Mouse (Mus musculus) megakaryocyte, adult 5-6 weeks (primary cell): ENCODE data around the gene Pla2g4f. TPM values are rescaled to one million over a fixed set of nuclear protein-coding genes. Genes with fewer than 3 reads are reported as not detected.

Experiments
- ATAC-seq: 2 replicates; pipeline ENCODE4 v1.8.0; 2016; ENCODE audit warnings: mild to moderate bottlenecking, inconsistent platforms; ENCODE audit not compliant: poor library complexity, severe bottlenecking
- total RNA-seq, 2 experiments: library from RNA; stranded (forward) in 1 of 2; stranded (reverse) in 1 of 2; fragments of 153-499, 151-499 nt in 1 of 2; fragments of 221-1000, 200-1000 nt in 1 of 2; gene quantifications; 2 replicates each; pipeline versions ENCODE4 v1.2.3 to v1.2.4; 2015 to 2017

Pla2g4f gene
- total RNA-seq, 2 experiments from 2014 or later = 0.15 TPM; not detected in 1

DNA sequence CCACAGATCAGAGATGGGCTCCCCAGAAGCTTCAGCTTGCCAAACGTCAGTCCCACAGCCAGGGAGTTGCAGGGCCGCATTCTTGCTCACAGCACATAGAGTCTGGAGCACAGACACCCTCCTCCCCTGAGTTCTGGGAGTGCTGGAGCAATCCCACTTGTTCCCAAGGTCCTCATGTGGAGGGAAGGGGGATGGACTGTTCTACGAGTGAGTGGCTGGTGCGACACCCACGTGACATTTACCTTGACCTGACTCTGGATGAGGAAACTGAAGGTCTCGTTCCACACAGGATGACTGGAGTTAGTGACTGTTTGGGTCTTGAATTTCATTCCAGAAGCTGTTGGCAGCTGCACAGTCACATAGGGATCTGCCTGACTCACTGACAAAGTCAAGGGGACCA is 30.4 kb downstream of the Pla2g4f start:
- ATAC-seq = no peak

DNA sequence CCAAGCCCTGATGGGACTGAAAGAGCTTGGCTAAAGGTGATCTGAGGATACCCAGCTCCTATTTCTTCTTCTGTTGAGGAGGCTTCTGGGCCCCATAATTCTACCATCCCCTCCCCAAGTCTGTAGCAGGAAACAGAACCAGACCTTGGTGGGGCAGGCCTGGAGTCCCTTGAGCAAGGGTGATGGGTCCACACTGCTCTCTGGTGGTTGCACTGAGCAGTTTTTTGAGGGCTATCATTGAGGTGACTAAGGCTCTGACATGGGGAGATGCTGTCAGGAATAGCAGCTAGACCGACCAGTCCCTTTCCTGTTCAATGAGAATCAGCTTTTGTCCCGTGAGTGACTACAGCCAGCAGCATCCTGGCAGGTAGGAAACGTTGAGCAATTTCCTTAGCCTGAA is 32.7 kb downstream of the Pla2g4f start:
- no peak for ATAC-seq

DNA sequence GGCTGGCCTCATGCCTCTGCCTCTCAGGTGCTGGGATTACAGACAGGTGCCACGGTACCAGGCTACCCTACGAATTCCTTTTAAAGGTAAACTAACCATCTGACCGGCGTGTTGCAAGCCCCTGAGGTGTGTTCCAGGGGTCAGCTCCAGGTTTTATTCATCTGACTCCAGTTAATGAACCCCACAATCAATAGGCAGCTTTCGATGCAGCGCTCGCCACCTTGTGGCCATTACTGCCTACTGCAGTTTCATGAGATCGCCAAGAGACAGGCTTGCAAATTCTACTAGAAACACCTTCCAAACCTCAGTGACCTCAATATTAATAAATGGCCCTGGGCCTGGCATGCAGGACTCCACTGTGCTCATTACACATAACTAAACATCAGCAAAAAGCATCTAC is 34.0 kb downstream of the Pla2g4f start:
- ATAC-seq = peak; percentile 51; the same call in 1 of the 2 replicates

DNA sequence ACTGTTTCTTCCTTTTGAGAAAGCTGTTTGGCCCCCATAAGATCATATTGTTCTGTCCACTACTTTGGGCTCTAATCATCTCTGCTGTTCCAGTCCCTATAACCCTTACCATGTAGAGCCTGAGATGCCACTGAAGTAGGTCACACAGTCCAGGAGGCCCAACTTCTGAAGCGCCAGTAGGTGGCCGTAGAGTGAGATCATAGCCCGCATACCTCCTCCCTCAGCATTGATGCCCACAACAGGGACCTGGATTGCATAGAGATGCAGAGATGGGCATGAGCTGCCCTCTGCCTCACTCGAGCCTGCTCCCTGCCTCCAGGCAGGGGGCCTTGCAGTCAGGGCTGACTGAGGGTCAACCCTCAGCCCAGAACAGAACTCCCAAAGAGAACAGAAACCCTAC is 37.0 kb downstream of the Pla2g4f start:
- no peak for ATAC-seq

DNA sequence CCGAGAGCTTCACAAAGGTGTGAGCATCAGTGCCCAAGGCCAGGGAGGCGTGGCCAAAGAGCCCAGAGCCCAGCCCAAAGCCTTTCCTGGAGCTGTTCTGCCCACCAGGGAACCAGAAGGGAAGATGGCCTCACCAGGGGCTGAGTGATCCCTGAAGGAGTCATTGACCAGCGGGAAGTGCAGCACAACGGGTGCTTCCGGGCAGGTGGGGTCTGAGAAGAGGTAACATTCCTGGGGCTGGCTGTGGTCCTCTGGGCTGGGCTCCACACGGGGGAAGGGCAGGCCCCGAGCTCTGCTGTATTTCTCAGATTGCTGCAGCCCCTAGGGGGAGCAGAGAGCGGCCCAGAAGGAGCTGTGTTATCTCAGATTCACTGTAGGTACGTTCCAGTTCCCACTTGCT is 45.3 kb downstream of the Pla2g4f start:
- no peak for ATAC-seq

DNA sequence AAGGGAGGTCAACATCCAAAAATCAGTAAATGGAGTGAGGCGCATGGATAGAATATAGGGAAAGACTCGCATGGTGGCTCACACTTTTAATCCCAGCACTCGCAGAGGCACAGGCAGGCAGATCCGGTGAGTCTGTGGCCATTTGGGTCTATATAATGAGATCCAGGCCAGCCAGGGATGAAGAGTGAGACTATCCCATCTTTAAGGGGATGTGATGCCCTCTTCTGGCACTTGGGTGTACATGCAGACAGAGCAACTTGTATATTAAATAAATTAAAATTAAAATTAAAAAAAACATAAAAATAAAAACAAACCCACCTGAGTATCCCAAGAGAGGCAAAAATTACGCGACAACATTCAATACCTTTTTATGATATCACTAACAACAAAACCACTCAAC is 48.4 kb downstream of the Pla2g4f start:
- no peak for ATAC-seq

DNA sequence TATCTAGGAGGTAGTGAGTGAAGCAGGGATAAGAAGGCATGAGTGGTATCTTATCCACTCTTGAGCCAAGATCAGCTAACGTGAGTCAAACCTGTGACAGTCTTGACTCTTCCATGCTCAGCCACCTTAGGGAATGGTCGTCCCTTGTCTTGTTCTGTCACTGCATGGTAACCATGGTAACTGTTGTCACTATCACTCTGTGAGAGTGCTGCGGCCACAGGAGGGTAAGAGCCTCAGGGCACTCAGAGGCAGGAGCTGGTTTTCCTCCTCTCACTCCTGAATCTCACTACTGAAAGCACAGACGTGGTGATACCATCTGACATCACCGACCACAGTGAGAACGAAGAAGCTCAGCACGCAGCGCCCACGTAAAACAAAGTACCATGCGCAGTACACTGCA is 49.1 kb downstream of the Pla2g4f start:
- no peak for ATAC-seq

DNA sequence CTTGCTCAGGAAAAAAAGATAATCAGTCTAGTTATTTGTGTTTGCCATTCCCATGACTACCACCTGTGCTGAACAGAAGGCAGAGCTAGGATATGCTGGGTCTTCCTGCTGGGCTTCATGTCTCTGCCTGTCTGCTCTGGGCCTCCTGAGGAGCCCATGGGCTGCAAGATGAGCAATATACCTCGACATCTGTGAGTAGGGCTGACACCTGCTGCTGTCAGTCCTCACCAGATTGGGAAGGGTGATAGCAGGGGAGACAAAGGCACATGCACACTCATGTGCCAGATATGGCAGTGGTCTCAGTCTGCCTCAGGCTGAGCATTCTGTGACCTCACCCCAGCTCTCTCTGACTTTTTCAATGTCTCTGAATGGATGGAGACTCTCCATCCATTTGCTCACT is 51.1 kb downstream of the Pla2g4f start:
- ATAC-seq = no peak

DNA sequence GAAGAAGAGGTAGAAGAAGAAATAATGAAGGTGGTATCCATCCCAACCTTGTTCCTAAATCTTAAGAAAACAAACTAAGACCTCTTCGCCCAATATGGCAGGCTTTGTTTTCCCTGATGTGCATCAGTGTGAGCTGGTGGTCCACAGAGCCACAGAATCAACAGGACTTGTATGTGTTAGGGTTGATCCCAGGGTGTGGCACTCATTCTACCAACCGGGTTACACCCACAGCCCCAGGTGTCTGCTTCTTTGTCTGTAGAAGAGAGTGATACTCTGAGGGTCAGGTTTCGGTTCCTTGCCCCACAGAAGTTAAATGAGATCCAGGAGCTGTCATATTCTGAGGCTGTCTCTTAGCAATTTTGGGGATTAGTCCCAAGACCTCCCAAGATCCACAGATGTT is 52.6 kb downstream of the Pla2g4f start:
- no peak for ATAC-seq

DNA sequence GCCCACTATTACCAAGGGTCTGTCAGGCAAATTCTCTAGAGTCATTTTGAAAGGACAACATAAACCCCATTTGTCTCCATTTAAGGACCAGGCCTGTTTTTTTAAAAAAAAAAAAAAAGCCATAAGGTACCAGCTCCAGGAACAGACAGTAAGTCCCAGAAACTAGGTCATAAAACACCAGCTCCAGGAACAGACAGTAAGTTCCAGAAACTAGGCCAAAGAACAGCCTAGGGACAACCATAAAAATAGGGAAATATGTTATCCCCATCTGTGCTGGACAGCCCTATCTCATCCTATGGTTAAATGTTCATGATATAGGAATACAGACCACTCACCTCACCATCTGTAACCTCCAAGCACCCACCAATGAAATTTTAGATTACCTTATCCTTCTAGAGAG is 57.7 kb downstream of the Pla2g4f start:
- ATAC-seq = no peak

DNA sequence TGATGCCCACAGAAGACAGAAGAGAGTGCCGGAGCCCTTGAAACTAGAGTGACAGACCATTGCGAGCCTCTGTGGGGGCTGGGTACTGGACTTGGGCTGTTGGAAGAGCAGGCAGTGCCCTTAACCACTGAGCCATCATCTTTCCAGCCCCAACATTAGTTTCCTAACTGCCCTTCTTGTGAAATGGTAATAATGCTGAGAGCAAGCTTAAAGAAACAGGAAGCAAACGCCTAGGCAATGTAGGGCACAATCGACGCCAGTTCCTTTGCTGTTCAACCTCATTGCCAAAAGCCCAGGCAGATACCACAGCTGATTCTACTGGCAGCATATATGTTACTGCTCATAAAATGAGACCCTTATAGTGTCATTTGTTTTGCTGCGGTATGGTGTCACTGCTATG is 61.3 kb downstream of the Pla2g4f start:
- ATAC-seq = peak; percentile 68

Other genes starting within 250 kb of the Pla2g4f start
- gene Ehd4, start 159.6 kb downstream of the Pla2g4f start, total RNA-seq (2015) = 50.9 and 56.7 TPM in 2 replicates
- 77.5 and 92.9 TPM in 2 replicates for gene Ehd4, start 159.6 kb downstream of the Pla2g4f start, total RNA-seq (2017)
- gene Pla2g4e, start 68.8 kb downstream of the Pla2g4f start, total RNA-seq (2015) = not detected in 2 replicates
- not detected in 2 replicates for gene Pla2g4e, start 68.8 kb downstream of the Pla2g4f start, total RNA-seq (2017)
- gene Pla2g4d, start 25.0 kb downstream of the Pla2g4f start, total RNA-seq (2015) = not detected in 2 replicates
- gene Pla2g4d, start 25.0 kb downstream of the Pla2g4f start, total RNA-seq (2017) = not detected in 2 replicates
- 11.4 and 21.7 TPM in 2 replicates for gene Vps39, start 39.0 kb upstream of the Pla2g4f start, total RNA-seq (2015)
- gene Vps39, start 39.0 kb upstream of the Pla2g4f start, total RNA-seq (2017) = 24.9 and 26.6 TPM in 2 replicates
- 10.8 and 11.9 TPM in 2 replicates for gene Ganc, start 89.7 kb upstream of the Pla2g4f start, total RNA-seq (2015)
- gene Ganc, start 89.7 kb upstream of the Pla2g4f start, total RNA-seq (2017) = 20.7 and 21.0 TPM in 2 replicates
- gene Tmem87a, start 89.9 kb upstream of the Pla2g4f start, total RNA-seq (2015) = 18.5 and 20.3 TPM in 2 replicates
- 41.7 and 46.8 TPM in 2 replicates for gene Tmem87a, start 89.9 kb upstream of the Pla2g4f start, total RNA-seq (2017)
- gene Capn3, start 141.9 kb upstream of the Pla2g4f start, total RNA-seq (2015) = 0.41 and 1.2 TPM in 2 replicates
- gene Capn3, start 141.9 kb upstream of the Pla2g4f start, total RNA-seq (2017) = 0.15 TPM in 1 of 2 replicates, not detected in the other
- gene Zfp106, start 249.7 kb upstream of the Pla2g4f start, total RNA-seq (2015) = 73.6 and 82.4 TPM in 2 replicates
- gene Zfp106, start 249.7 kb upstream of the Pla2g4f start, total RNA-seq (2017) = 57.3 and 84.2 TPM in 2 replicates